Mouse (Mus musculus) heart, postnatal 0 days (tissue): ENCODE data around the gene Pdxp.

ENCODE experiments used
- CTCF ChIP-seq: IDR thresholded peaks from 2 replicates; pipeline ENCODE4 v1.5.1; 2016; ENCODE audit warnings: antibody characterized with exemption, control low read depth, low read depth
- EP300 ChIP-seq: IDR thresholded peaks from 2 replicates; pipeline ENCODE4 v1.6.1; 2016; ENCODE audit warnings: antibody characterized with exemption, low read depth

- no peak for TF ChIP-seq CTCF
- TF ChIP-seq EP300, result no peak
These were observed 12.9 kb upstream of the Pdxp start for GRCm38 (mm10) chr15:78900585-78901421.
